Mouse (Mus musculus): ENCODE results near the gene Adh5. TPM values are rescaled to one million over a fixed set of nuclear protein-coding genes. Genes with fewer than 3 reads are reported as not detected.

Gene Adh5
- polyA plus RNA-seq, 1 experiment from 2014 or later: 280 TPM

- H3K4me2 ChIP-seq (ENCODE audit: low read length): no peak overlapping the region
- H3K9ac ChIP-seq (ENCODE audit: low read depth, low read length): no peak overlapping the region
- no peak overlapping the region for H3K27ac ChIP-seq
- no peaks in the 10 kb centered on the region for H3K27me3 ChIP-seq (ENCODE audit: insufficient read depth, low read length)
- no peaks in the 10 kb centered on the region for H3K9me3 ChIP-seq (replicated peaks; ENCODE audit: low read length)
- WGBS: 57% methylated on average over 14 of the region's 14 CpGs
- DNase-seq (ENCODE audit: low spot score) (peak; percentile 52), ATAC-seq (replicated peaks; ENCODE audit: low FRiP score, low read depth) (no peak)
- no peak; the same call in 1 of the 2 replicates for TF ChIP-seq CTCF (IDR thresholded peaks at IDR 0.05; ENCODE audit: low read depth)
- peaks cover 11% of the 10 kb centered on the region; the same call in 1 of the 2 replicates for H3K36me3 ChIP-seq (ENCODE audit: insufficient read depth, low read length)
- no peak overlapping the region for H3K4me3 ChIP-seq (replicated peaks; ENCODE audit: low read depth, low read length)
- no peaks in the 10 kb centered on the region for H3K4me1 ChIP-seq (replicated peaks; ENCODE audit: insufficient read depth, low read length)
Observed at GRCm38 (mm10) chr3:138481526-138482284, 38.8 kb downstream of the Adh5 start.

- no peak overlapping the region for H3K27ac ChIP-seq
- ATAC-seq (replicated peaks; ENCODE audit: low FRiP score, low read depth) (no peak), DNase-seq (ENCODE audit: low spot score) (no peak)
- TF ChIP-seq CTCF (IDR thresholded peaks at IDR 0.05; ENCODE audit: low read depth): no peak
- 0 out of 2 replicates have a peak, but pooled peaks cover 7% of the 10 kb centered on the region for H3K4me1 ChIP-seq (replicated peaks; ENCODE audit: insufficient read depth, low read length)
- H3K36me3 ChIP-seq (ENCODE audit: insufficient read depth, low read length): peaks cover 11% of the 10 kb centered on the region; the same call in 1 of the 2 replicates
- no peak overlapping the region for H3K4me3 ChIP-seq (replicated peaks; ENCODE audit: low read depth, low read length)
- no peak overlapping the region for H3K9ac ChIP-seq (ENCODE audit: low read depth, low read length)
- H3K27me3 ChIP-seq (ENCODE audit: insufficient read depth, low read length): no peaks in the 10 kb centered on the region
- no peaks in the 10 kb centered on the region for H3K9me3 ChIP-seq (replicated peaks; ENCODE audit: low read length)
- 98% methylated on average over 2 of the region's 2 CpGs for WGBS
- H3K4me2 ChIP-seq (ENCODE audit: low read length): no peak overlapping the region
Observed at GRCm38 (mm10) chr3:138483240-138483639, 40.3 kb downstream of the Adh5 start.

DNA sequence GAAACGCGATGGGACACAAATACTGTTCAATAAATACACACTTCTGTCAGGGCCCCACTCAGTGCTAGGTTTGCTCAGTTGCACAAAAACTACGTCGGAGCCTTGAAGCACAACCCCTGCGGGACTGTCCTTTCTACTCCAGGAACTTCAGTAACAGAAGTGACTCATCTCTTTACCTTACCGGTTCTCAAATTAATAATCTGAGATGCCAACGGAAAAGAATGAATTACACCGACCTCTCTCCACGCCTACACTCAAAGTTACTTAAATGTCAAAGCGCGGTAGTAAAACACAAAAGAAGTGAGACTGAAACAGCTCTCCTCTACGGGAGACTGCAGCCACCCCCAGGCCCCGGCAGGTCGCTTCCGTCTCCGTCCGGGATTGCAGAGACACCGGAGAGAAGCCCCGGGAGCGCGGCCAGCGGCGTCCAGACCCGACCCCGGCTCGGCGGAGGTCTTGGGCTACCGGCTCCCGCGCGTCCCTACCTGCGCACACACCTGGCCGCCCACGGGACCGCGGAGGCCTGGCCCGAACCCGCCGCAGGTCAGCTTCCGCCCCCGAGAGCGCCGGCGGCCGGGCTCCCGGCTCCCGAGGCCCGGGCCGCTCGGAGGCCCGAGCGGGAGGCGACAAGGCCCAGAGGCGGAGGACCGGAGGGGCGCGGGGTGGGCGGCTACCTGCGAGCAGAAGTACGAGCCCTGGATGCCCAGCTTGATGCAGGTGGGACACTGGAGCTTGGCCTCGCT lies 45.9 kb downstream of the Adh5 start:
- DNase-seq (ENCODE audit: low spot score): peak; percentile 49
- WGBS: under 1% methylated on average over 61 of the region's 61 CpGs

GRCm38 (mm10) chr3:138489327-138490033 lies 46.6 kb downstream of the Adh5 start, which contains the start of gene Metap1:
Gene Metap1, minus strand, starts transcription at chr3:138489515.
- peak within 1 kb of the TSS; percentile 96 for H3K4me3 ChIP-seq (replicated peaks; ENCODE audit: low read depth, low read length)
- H3K4me2 ChIP-seq (ENCODE audit: low read length): peak within 1 kb of the TSS; percentile 58
- no peaks in the 10 kb centered on the region for H3K9me3 ChIP-seq (replicated peaks; ENCODE audit: low read length)
- peak within 1 kb of the TSS; percentile 88 for H3K9ac ChIP-seq (ENCODE audit: low read depth, low read length)
- 0 out of 2 replicates have a peak, but pooled peaks have one; percentile 27 for TF ChIP-seq CTCF (IDR thresholded peaks at IDR 0.05; ENCODE audit: low read depth)
- ATAC-seq (replicated peaks; ENCODE audit: low FRiP score, low read depth) (peak; percentile 99), DNase-seq (ENCODE audit: low spot score) (peak; percentile 96)
- WGBS: under 1% methylated on average over 46 of the region's 65 CpGs
- H3K27ac ChIP-seq: peak within 1 kb of the TSS; percentile 84
- no peaks in the 10 kb centered on the region for H3K36me3 ChIP-seq (ENCODE audit: insufficient read depth, low read length)
- no peaks in the 10 kb centered on the region for H3K27me3 ChIP-seq (ENCODE audit: insufficient read depth, low read length)
- H3K4me1 ChIP-seq (replicated peaks; ENCODE audit: insufficient read depth, low read length): 0 out of 2 replicates have a peak, but pooled peaks cover 8% of the 10 kb centered on the region

More for the DNA sequence above, 45.9 kb downstream of the Adh5 start:
- peak; percentile 30; the same call in 1 of the 2 replicates for ATAC-seq (replicated peaks; ENCODE audit: low FRiP score, low read depth)
- Histone ChIP-seq H3K9me3 (replicated peaks; ENCODE audit: low read length) (no peaks in the 10 kb centered on the region), H3K4me2 (ENCODE audit: low read length) (peak overlapping the region; percentile 58), H3K9ac (ENCODE audit: low read depth, low read length) (peak overlapping the region; percentile 88), H3K27ac (peak overlapping the region; percentile 84), H3K27me3 (ENCODE audit: insufficient read depth, low read length) (no peaks in the 10 kb centered on the region), H3K4me1 (replicated peaks; ENCODE audit: insufficient read depth, low read length) (0 out of 2 replicates have a peak, but pooled peaks cover 8% of the 10 kb centered on the region), H3K36me3 (ENCODE audit: insufficient read depth, low read length) (no peaks in the 10 kb centered on the region), H3K4me3 (replicated peaks; ENCODE audit: low read depth, low read length) (peak overlapping the region; percentile 96)
- TF ChIP-seq CTCF (IDR thresholded peaks at IDR 0.05; ENCODE audit: low read depth): no peak

DNA sequence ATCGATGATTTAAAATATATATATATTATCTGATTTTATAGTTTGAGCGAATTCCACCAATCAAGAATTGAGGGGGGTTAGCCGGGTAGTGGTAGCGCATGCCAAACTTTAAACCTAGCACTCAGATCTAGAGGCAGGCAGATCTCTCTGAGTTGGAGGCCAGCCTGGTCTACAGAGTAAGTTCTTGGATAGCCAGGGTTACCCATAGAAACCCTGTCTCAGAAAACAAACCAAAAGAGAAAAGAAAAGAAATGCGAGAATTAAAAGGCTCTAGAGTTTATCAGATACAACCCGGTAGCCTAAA lies 47.1 kb downstream of the Adh5 start:
- Histone ChIP-seq H3K4me2 (ENCODE audit: low read length) (peak overlapping the region; percentile 57), H3K9me3 (replicated peaks; ENCODE audit: low read length) (no peaks in the 10 kb centered on the region), H3K27me3 (ENCODE audit: insufficient read depth, low read length) (no peaks in the 10 kb centered on the region), H3K4me1 (replicated peaks; ENCODE audit: insufficient read depth, low read length) (0 out of 2 replicates have a peak, but pooled peaks cover 8% of the 10 kb centered on the region), H3K36me3 (ENCODE audit: insufficient read depth, low read length) (no peaks in the 10 kb centered on the region), H3K4me3 (replicated peaks; ENCODE audit: low read depth, low read length) (peak overlapping the region; percentile 96), H3K9ac (ENCODE audit: low read depth, low read length) (peak overlapping the region; percentile 43; the same call in 1 of the 2 replicates), H3K27ac (no peak overlapping the region)
- ATAC-seq (replicated peaks; ENCODE audit: low FRiP score, low read depth): no peak
- DNase-seq (ENCODE audit: low spot score): no peak
- no peak for TF ChIP-seq CTCF (IDR thresholded peaks at IDR 0.05; ENCODE audit: low read depth)
- WGBS: 21% methylated on average over 6 of the region's 6 CpGs

GRCm38 (mm10) chr3:138493668-138494067 lies 50.8 kb downstream of the Adh5 start:
- Histone ChIP-seq H3K4me1 (replicated peaks; ENCODE audit: insufficient read depth, low read length) (no peaks in the 10 kb centered on the region), H3K4me3 (replicated peaks; ENCODE audit: low read depth, low read length) (no peak overlapping the region), H3K27ac (no peak overlapping the region), H3K36me3 (ENCODE audit: insufficient read depth, low read length) (no peaks in the 10 kb centered on the region), H3K9ac (ENCODE audit: low read depth, low read length) (no peak overlapping the region), H3K4me2 (ENCODE audit: low read length) (no peak overlapping the region), H3K9me3 (replicated peaks; ENCODE audit: low read length) (no peaks in the 10 kb centered on the region), H3K27me3 (ENCODE audit: insufficient read depth, low read length) (no peaks in the 10 kb centered on the region)
- no peak for DNase-seq (ENCODE audit: low spot score)
- peak; percentile 28; the same call in 1 of the 2 replicates for TF ChIP-seq CTCF (IDR thresholded peaks at IDR 0.05; ENCODE audit: low read depth)
- ATAC-seq (replicated peaks; ENCODE audit: low FRiP score, low read depth): no peak
- 76% methylated on average over 3 of the region's 3 CpGs for WGBS
